Mouse (Mus musculus): ENCODE measurements around the gene Tshz2. TPM values are rescaled to one million over a fixed set of nuclear protein-coding genes. Genes with fewer than 3 reads are reported as not detected.

The Tshz2 gene
- total RNA-seq, 2 experiments from 2014 or later, result 10.3 to 14.8 TPM

- Histone ChIP-seq H3K4me3 (peak overlapping the region; percentile 91), H3K27ac (peak overlapping the region; percentile 81)
- intact Hi-C loops (cut with DNase I), result loop anchor here (5.0 kb wide), 1 partner anchor 36 kb away; no protein-coding TSS in a partner anchor
- TF ChIP-seq CTCF (IDR thresholded peaks at IDR 0.05), result no peak
- no peak for DNase-seq
Measured at GRCm38 (mm10) chr2:169636414-169636813, 3.6 kb downstream of the Tshz2 start.

- intact Hi-C loops (cut with DNase I), result no loop called here
- Histone ChIP-seq H3K4me3 (peak overlapping the region; percentile 61), H3K27ac (peak overlapping the region; percentile 77)
- TF ChIP-seq CTCF (IDR thresholded peaks at IDR 0.05), result no peak
- no peak for DNase-seq
Measured at GRCm38 (mm10) chr2:169641547-169641946, 8.7 kb downstream of the Tshz2 start.

GRCm38 (mm10) chr2:169642420-169642819 is 9.6 kb downstream of the Tshz2 start:
- intact Hi-C loops (cut with DNase I), result no loop called here
- TF ChIP-seq CTCF (IDR thresholded peaks at IDR 0.05), result peak; percentile 10; the same call in 1 of the 2 replicates
- H3K4me3 ChIP-seq, result no peak overlapping the region
- H3K27ac ChIP-seq, result no peak overlapping the region; the same call in 1 of the 2 replicates
- DNase-seq, result no peak

GRCm38 (mm10) chr2:169647091-169647490 is 14.3 kb downstream of the Tshz2 start:
- Histone ChIP-seq H3K4me3 (no peak overlapping the region), H3K27ac (no peak overlapping the region)
- intact Hi-C loops (cut with DNase I), result no loop called here
- no peak for DNase-seq
- no peak for TF ChIP-seq CTCF (IDR thresholded peaks at IDR 0.05)

GRCm38 (mm10) chr2:169649262-169649885 is 16.6 kb downstream of the Tshz2 start:
- no peak for DNase-seq
- TF ChIP-seq CTCF (IDR thresholded peaks at IDR 0.05), result no peak
- Histone ChIP-seq H3K4me3 (no peak overlapping the region), H3K27ac (no peak overlapping the region)
- intact Hi-C loops (cut with DNase I), result no loop called here

DNA sequence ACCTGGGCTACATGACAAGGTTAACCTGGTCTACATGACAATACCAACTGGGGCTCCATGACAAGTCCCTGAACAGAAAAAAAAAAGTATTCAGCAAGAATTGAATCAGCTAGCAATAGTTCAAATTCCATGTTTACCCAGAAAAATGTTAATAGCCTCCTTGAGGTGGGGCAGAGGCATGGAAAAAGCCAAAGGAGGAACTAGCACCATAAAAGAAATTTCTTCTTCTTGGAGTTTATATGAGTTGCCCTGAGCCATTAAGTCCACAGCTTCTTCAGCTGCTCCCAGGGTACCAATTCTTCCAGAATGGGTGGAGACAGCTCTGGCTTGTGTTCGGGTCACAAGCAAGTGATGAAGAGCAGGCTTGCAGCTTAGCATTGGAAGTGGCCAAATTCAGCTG is 20.5 kb downstream of the Tshz2 start:
- intact Hi-C loops (cut with DNase I), result no loop called here
- TF ChIP-seq CTCF (IDR thresholded peaks at IDR 0.05), result no peak
- H3K27ac ChIP-seq, result no peak overlapping the region
- no peak for DNase-seq
- H3K4me3 ChIP-seq, result no peak overlapping the region

GRCm38 (mm10) chr2:169663792-169664191 is 31.0 kb downstream of the Tshz2 start:
- DNase-seq, result no peak
- intact Hi-C loops (cut with DNase I), result no loop called here
- Histone ChIP-seq H3K4me3 (peak overlapping the region; percentile 38), H3K27ac (peak overlapping the region; percentile 79)
- no peak for TF ChIP-seq CTCF (IDR thresholded peaks at IDR 0.05)

GRCm38 (mm10) chr2:169671264-169671663 is 38.5 kb downstream of the Tshz2 start:
- no peak for TF ChIP-seq CTCF (IDR thresholded peaks at IDR 0.05)
- no peak for DNase-seq
- peak overlapping the region; percentile 71 for H3K27ac ChIP-seq
- intact Hi-C loops (cut with DNase I), result loop anchor here (5.0 kb wide), 1 partner anchor 34 kb away; no protein-coding TSS in a partner anchor
- H3K4me3 ChIP-seq, result no peak overlapping the region

- intact Hi-C loops (cut with DNase I), result loop anchor here (5.0 kb wide), 1 partner anchor 36 kb away; no protein-coding TSS in a partner anchor
- no peak for TF ChIP-seq CTCF (IDR thresholded peaks at IDR 0.05)
- Histone ChIP-seq H3K4me3 (no peak overlapping the region), H3K27ac (peak overlapping the region; percentile 35; the same call in 1 of the 2 replicates)
- no peak for DNase-seq
Measured at GRCm38 (mm10) chr2:169673786-169674185, 41.0 kb downstream of the Tshz2 start.

- H3K27ac ChIP-seq, result peak overlapping the region; percentile 35; the same call in 1 of the 2 replicates
- no peak for DNase-seq
- no peak for TF ChIP-seq CTCF (IDR thresholded peaks at IDR 0.05)
- no peak overlapping the region for H3K4me3 ChIP-seq
- intact Hi-C loops (cut with DNase I), result loop anchor here (5.0 kb wide), 1 partner anchor 37 kb away; no protein-coding TSS in a partner anchor
Measured at GRCm38 (mm10) chr2:169674209-169674608, 41.4 kb downstream of the Tshz2 start.

DNA sequence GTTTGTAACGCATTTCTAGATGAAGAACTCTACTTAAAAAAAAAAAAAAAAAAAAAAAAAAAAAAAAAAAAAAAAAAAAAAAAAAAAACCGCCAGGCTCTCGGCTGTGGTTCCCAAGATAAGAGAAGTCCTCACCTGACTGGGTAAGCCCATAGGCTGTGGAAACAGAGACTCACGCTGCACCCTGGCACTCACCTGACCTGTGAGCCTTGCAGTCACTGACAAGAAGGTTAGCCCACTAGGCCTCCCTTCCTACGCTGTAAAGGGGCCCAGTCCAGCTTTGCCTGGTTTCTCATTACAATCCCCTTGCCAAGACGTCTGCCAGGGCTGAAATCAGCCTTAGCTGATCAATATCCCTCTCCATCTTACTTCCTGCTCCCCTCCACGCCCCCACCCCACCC is 46.5 kb downstream of the Tshz2 start:
- Histone ChIP-seq H3K4me3 (no peak overlapping the region), H3K27ac (no peak overlapping the region)
- no peak for TF ChIP-seq CTCF (IDR thresholded peaks at IDR 0.05)
- intact Hi-C loops (cut with DNase I), result no loop called here
- DNase-seq, result no peak

- DNase-seq, result no peak
- no peak for TF ChIP-seq CTCF (IDR thresholded peaks at IDR 0.05)
- intact Hi-C loops (cut with DNase I), result no loop called here
- no peak overlapping the region for H3K27ac ChIP-seq
- no peak overlapping the region for H3K4me3 ChIP-seq
Measured at GRCm38 (mm10) chr2:169679951-169680350, 47.1 kb downstream of the Tshz2 start.

DNA sequence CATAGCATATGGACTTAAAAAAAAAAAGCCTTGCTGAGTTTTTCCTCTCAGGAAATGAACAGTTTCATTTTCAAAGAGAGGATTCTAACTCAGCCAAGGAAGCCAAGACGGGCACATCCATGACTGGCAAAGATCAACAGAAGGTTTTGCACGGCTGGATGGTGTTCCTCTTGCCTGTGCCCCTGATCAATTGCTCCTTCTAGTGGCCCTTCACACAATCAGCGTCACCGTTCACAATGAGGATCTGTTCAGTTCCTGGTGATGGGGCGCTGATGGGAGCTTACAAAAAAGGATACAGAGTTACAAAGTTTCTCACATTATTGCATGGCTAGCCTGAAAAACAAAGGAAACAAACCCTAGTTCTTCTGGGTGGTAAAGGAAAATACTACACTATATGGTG is 52.4 kb downstream of the Tshz2 start:
- no peak for DNase-seq
- intact Hi-C loops (cut with DNase I), result no loop called here
- TF ChIP-seq CTCF (IDR thresholded peaks at IDR 0.05), result peak; percentile 40; the same call in 1 of the 2 replicates
- peak overlapping the region; percentile 39 for H3K4me3 ChIP-seq
- H3K27ac ChIP-seq, result peak overlapping the region; percentile 66

GRCm38 (mm10) chr2:169685747-169686146 is 52.9 kb downstream of the Tshz2 start:
- intact Hi-C loops (cut with DNase I), result no loop called here
- DNase-seq, result no peak
- no peak for TF ChIP-seq CTCF (IDR thresholded peaks at IDR 0.05)
- peak overlapping the region; percentile 66 for H3K27ac ChIP-seq
- no peak overlapping the region for H3K4me3 ChIP-seq
